In genomic region chr5:29423330-29423729, GRCm38 (mm10) we compare ENCODE assay signal across 16 mouse cellular contexts. TPM values are rescaled to one million over a fixed set of nuclear protein-coding genes. Genes with fewer than 3 reads are reported as not detected.
"Had no signal": no experiment of that assay in that cellular context is flagged by ENCODE, and none has a peak within 500 bp of the region (broad histone marks: within the 10 kb centered on the region; RNA-seq: fewer than 3 reads in every experiment).

No protein-coding gene starts in this region.

RNA-seq across cellular contexts. Expression of gene Mnx1, which starts 54.9 kb away (rescaled TPM):
- polyA plus RNA-seq: cortical plate, adult 2 months; embryonic facial prominence, embryonic 10.5 days; embryonic facial prominence, embryonic 11.5 days; embryonic facial prominence, embryonic 12.5 days; embryonic facial prominence, embryonic 13.5 days; erythroblast, embryonic 14.5 days; forebrain, embryonic 10.5 days; forebrain, embryonic 11.5 days; forebrain, embryonic 13.5 days; forebrain, embryonic 14.5 days; forebrain, embryonic 15.5 days; forebrain, embryonic 16.5 days; forebrain, postnatal 0 days; frontal cortex, adult 2 months; gonadal fat pad, adult 2 months; heart, adult 2 months had no signal
